Mouse (Mus musculus): ENCODE measurements around the gene Olfr1030. TPM values are rescaled to one million over a fixed set of nuclear protein-coding genes. Genes with fewer than 3 reads are reported as not detected.
"Not testable (repeated sequence)": the region's sequence is repeated elsewhere in the genome, so short reads cannot be mapped to it uniquely, and the experiment has no call there.

The Olfr1030 gene
- polyA plus RNA-seq (2014; fragmentation: Nextera tagmentation; extraction: Ambion mirVana) = not detected in 2 replicates

GRCm38 (mm10) chr2:85978976-85979375 lies at the start of gene Olfr1030:
Gene Olfr1030 (plus strand): TSS chr2:85979276.
- Histone ChIP-seq H3K9ac (ENCODE audit: low read length) (no peak within 1 kb of the TSS), H3K4me1 (ENCODE audit: control insufficient read depth, insufficient read depth, low read length) (no peaks in the 10 kb centered on the region), H3K36me3 (ENCODE audit: control insufficient read depth, insufficient read depth, low read length) (no peaks in the 10 kb centered on the region), H3K4me3 (ENCODE audit: low read depth, low read length) (no peak within 1 kb of the TSS), H3K9me3 (replicated peaks; ENCODE audit: control insufficient read depth, low read length) (no peaks in the 10 kb centered on the region), H3K27me3 (replicated peaks; ENCODE audit: control insufficient read depth, insufficient read depth, low read length) (no peaks in the 10 kb centered on the region), H3K4me2 (ENCODE audit: low read length) (no peak within 1 kb of the TSS), H3K27ac (ENCODE audit: low read depth, low read length) (no peak within 1 kb of the TSS)
- DNase-seq (ENCODE audit: low spot score) (no peak), ATAC-seq (no peak)
- WGBS = 78% methylated on average over 1 of the region's 1 CpGs

GRCm38 (mm10) chr2:85950137-85950536 lies 28.9 kb upstream of the Olfr1030 start, which contains the start of gene Olfr1028:
Gene Olfr1028 (plus strand): TSS chr2:85950437.
- no peaks in the 10 kb centered on the region for H3K9me3 ChIP-seq (replicated peaks; ENCODE audit: control insufficient read depth, low read length)
- H3K27ac ChIP-seq (ENCODE audit: low read depth, low read length) = no peak within 1 kb of the TSS
- no peak within 1 kb of the TSS for H3K4me2 ChIP-seq (ENCODE audit: low read length)
- no peak for ATAC-seq
- H3K27me3 ChIP-seq (replicated peaks; ENCODE audit: control insufficient read depth, insufficient read depth, low read length) = no peaks in the 10 kb centered on the region
- H3K4me3 ChIP-seq (ENCODE audit: low read depth, low read length) = no peak within 1 kb of the TSS
- H3K4me1 ChIP-seq (ENCODE audit: control insufficient read depth, insufficient read depth, low read length) = no peaks in the 10 kb centered on the region
- WGBS = 67% methylated on average over 1 of the region's 1 CpGs
- no peak for DNase-seq (ENCODE audit: low spot score)
- H3K36me3 ChIP-seq (ENCODE audit: control insufficient read depth, insufficient read depth, low read length) = no peaks in the 10 kb centered on the region
- H3K9ac ChIP-seq (ENCODE audit: low read length) = no peak within 1 kb of the TSS

GRCm38 (mm10) chr2:85973595-85973994 lies 5.5 kb upstream of the Olfr1030 start, which contains the start of gene Olfr1029:
Gene Olfr1029 (plus strand): TSS chr2:85973895.
- 87% methylated on average over 2 of the region's 2 CpGs for WGBS
- no peak for ATAC-seq

DNA sequence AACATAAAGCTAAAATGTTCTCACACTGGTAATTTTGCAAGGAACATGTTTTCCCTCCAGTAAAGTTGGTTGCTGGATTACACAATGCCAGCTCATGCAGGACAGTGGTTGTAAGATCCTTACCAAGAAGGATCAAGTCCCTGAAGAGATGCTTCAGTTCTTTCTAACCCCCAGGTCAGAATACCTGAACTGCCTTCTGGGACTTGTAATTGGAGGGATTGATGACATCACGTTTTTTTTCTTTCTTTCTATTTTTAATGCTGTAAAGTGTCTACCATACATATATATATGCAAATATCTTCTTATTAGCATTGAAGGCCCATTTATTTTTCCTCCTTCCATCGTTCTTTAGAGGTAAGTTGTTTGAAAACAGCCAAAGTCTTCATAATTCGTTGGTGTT lies 10.9 kb downstream of the Olfr1030 start, which contains the start of gene Olfr1031:
Olfr1031 (plus strand) TSS at position 301 of the 400 bp plus-strand sequence.
- DNase-seq (ENCODE audit: low spot score) = no peak
- H3K9me3 ChIP-seq (replicated peaks; ENCODE audit: control insufficient read depth, low read length) = no peaks in the 10 kb centered on the region
- H3K36me3 ChIP-seq (ENCODE audit: control insufficient read depth, insufficient read depth, low read length) = no peaks in the 10 kb centered on the region
- WGBS = 57% methylated on average over 3 of the region's 3 CpGs
- no peak within 1 kb of the TSS for H3K27ac ChIP-seq (ENCODE audit: low read depth, low read length)
- H3K4me1 ChIP-seq (ENCODE audit: control insufficient read depth, insufficient read depth, low read length) = no peaks in the 10 kb centered on the region
- no peak within 1 kb of the TSS for H3K4me3 ChIP-seq (ENCODE audit: low read depth, low read length)
- H3K27me3 ChIP-seq (replicated peaks; ENCODE audit: control insufficient read depth, insufficient read depth, low read length) = no peaks in the 10 kb centered on the region
- ATAC-seq = no peak
- H3K9ac ChIP-seq (ENCODE audit: low read length) = no peak within 1 kb of the TSS
- H3K4me2 ChIP-seq (ENCODE audit: low read length) = no peak within 1 kb of the TSS

More at GRCm38 (mm10) chr2:85973595-85973994, 5.5 kb upstream of the Olfr1030 start, which contains the start of gene Olfr1029:
- no peaks in the 10 kb centered on the region for H3K27me3 ChIP-seq (replicated peaks; ENCODE audit: control insufficient read depth, insufficient read depth, low read length)
- H3K4me3 ChIP-seq (ENCODE audit: low read depth, low read length) = no peak within 1 kb of the TSS
- no peaks in the 10 kb centered on the region for H3K4me1 ChIP-seq (ENCODE audit: control insufficient read depth, insufficient read depth, low read length)
- no peaks in the 10 kb centered on the region for H3K9me3 ChIP-seq (replicated peaks; ENCODE audit: control insufficient read depth, low read length)
- no peak within 1 kb of the TSS for H3K9ac ChIP-seq (ENCODE audit: low read length)
- no peak within 1 kb of the TSS for H3K4me2 ChIP-seq (ENCODE audit: low read length)
- DNase-seq (ENCODE audit: low spot score) = no peak
- H3K27ac ChIP-seq (ENCODE audit: low read depth, low read length) = no peak within 1 kb of the TSS
- no peaks in the 10 kb centered on the region for H3K36me3 ChIP-seq (ENCODE audit: control insufficient read depth, insufficient read depth, low read length)

GRCm38 (mm10) chr2:86005240-86005639 lies 26.2 kb downstream of the Olfr1030 start, which contains the start of gene Olfr1032:
Gene Olfr1032 (plus strand): TSS chr2:86005540.
- H3K4me1 ChIP-seq (ENCODE audit: control insufficient read depth, insufficient read depth, low read length) = no peaks in the 10 kb centered on the region
- no peak within 1 kb of the TSS for H3K9ac ChIP-seq (ENCODE audit: low read length)
- H3K27me3 ChIP-seq (replicated peaks; ENCODE audit: control insufficient read depth, insufficient read depth, low read length) = no peaks in the 10 kb centered on the region
- ATAC-seq = no peak
- no peaks in the 10 kb centered on the region for H3K36me3 ChIP-seq (ENCODE audit: control insufficient read depth, insufficient read depth, low read length)
- H3K4me2 ChIP-seq (ENCODE audit: low read length) = no peak within 1 kb of the TSS
- H3K4me3 ChIP-seq (ENCODE audit: low read depth, low read length) = no peak within 1 kb of the TSS
- H3K9me3 ChIP-seq (replicated peaks; ENCODE audit: control insufficient read depth, low read length) = no peaks in the 10 kb centered on the region
- no peak within 1 kb of the TSS for H3K27ac ChIP-seq (ENCODE audit: low read depth, low read length)
- WGBS = 90% methylated on average over 7 of the region's 7 CpGs
- DNase-seq (ENCODE audit: low spot score) = no peak

DNA sequence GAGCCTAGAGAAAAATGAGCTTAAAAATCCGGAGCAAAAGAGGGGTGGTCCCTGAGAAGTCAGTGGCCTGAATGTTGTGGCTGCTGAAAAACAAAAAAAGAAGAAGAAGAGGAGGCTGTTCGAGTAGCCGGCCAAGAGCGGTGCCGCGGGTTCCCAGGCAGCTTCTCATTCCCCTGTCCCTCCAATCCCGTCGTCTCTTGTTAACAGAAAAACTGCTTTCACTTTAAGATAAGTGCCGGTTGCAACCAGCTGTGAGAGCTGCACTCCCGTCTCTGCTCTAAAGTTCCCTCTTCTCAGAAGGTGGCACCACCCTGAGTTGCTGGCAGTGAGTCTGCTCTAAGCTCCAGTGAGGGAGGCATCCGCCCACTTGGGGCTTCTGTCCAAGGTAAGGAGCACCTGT lies 41.3 kb downstream of the Olfr1030 start, which contains the start of gene Olfr1033:
Olfr1033 (plus strand) TSS at position 228 of the 400 bp plus-strand sequence.
- DNase-seq (ENCODE audit: low spot score) = peak; percentile 30
- WGBS = 4% methylated on average over 11 of the region's 11 CpGs
- not testable (repeated sequence) for H3K4me1 ChIP-seq (ENCODE audit: control insufficient read depth, insufficient read depth, low read length); H3K27me3 ChIP-seq (replicated peaks; ENCODE audit: control insufficient read depth, insufficient read depth, low read length); H3K9me3 ChIP-seq (replicated peaks; ENCODE audit: control insufficient read depth, low read length); H3K27ac ChIP-seq (ENCODE audit: low read depth, low read length); H3K36me3 ChIP-seq (ENCODE audit: control insufficient read depth, insufficient read depth, low read length); ATAC-seq
- Histone ChIP-seq H3K4me2 (ENCODE audit: low read length) (peak within 1 kb of the TSS; percentile 39), H3K9ac (ENCODE audit: low read length) (peak within 1 kb of the TSS; percentile 25; the same call in 1 of the 2 replicates), H3K4me3 (ENCODE audit: low read depth, low read length) (peak within 1 kb of the TSS; percentile 16; the same call in 1 of the 2 replicates)

GRCm38 (mm10) chr2:86021518-86021917 lies 42.4 kb downstream of the Olfr1030 start:
- not testable (repeated sequence) for H3K4me2 ChIP-seq (ENCODE audit: low read length); H3K27ac ChIP-seq (ENCODE audit: low read depth, low read length); DNase-seq (ENCODE audit: low spot score); ATAC-seq; H3K36me3 ChIP-seq (ENCODE audit: control insufficient read depth, insufficient read depth, low read length); H3K9me3 ChIP-seq (replicated peaks; ENCODE audit: control insufficient read depth, low read length); H3K4me1 ChIP-seq (ENCODE audit: control insufficient read depth, insufficient read depth, low read length); H3K9ac ChIP-seq (ENCODE audit: low read length); H3K4me3 ChIP-seq (ENCODE audit: low read depth, low read length); H3K27me3 ChIP-seq (replicated peaks; ENCODE audit: control insufficient read depth, insufficient read depth, low read length)
- 80% methylated on average over 3 of the region's 9 CpGs for WGBS

Other genes with a start within 250 kb of the Olfr1030 start
- gene Olfr1012, start 216.5 kb upstream of the Olfr1030 start, polyA plus RNA-seq (2014; fragmentation: Nextera tagmentation; extraction: Ambion mirVana) = not detected in 2 replicates
- gene Olfr1013, start 212.2 kb upstream of the Olfr1030 start, polyA plus RNA-seq (2014; fragmentation: Nextera tagmentation; extraction: Ambion mirVana) = not detected in 2 replicates
- gene Olfr1014, start 206.6 kb upstream of the Olfr1030 start, polyA plus RNA-seq (2014; fragmentation: Nextera tagmentation; extraction: Ambion mirVana) = not detected in 2 replicates
- not detected in 2 replicates for gene Olfr1015, start 197.3 kb upstream of the Olfr1030 start, polyA plus RNA-seq (2014; fragmentation: Nextera tagmentation; extraction: Ambion mirVana)
- gene Olfr1016, start 176.7 kb upstream of the Olfr1030 start, polyA plus RNA-seq (2014; fragmentation: Nextera tagmentation; extraction: Ambion mirVana) = not detected in 2 replicates
- not detected in 2 replicates for gene Olfr1018, start 160.8 kb upstream of the Olfr1030 start, polyA plus RNA-seq (2014; fragmentation: Nextera tagmentation; extraction: Ambion mirVana)
- not detected in 2 replicates for gene Olfr1019, start 133.8 kb upstream of the Olfr1030 start, polyA plus RNA-seq (2014; fragmentation: Nextera tagmentation; extraction: Ambion mirVana)
- gene Olfr1020, start 132.2 kb upstream of the Olfr1030 start, polyA plus RNA-seq (2014; fragmentation: Nextera tagmentation; extraction: Ambion mirVana) = not detected in 2 replicates
- gene Olfr1022, start 110.7 kb upstream of the Olfr1030 start, polyA plus RNA-seq (2014; fragmentation: Nextera tagmentation; extraction: Ambion mirVana) = not detected in 2 replicates
- gene Olfr1023, start 93.6 kb upstream of the Olfr1030 start, polyA plus RNA-seq (2014; fragmentation: Nextera tagmentation; extraction: Ambion mirVana) = not detected in 2 replicates
- gene Olfr1024, start 74.2 kb upstream of the Olfr1030 start, polyA plus RNA-seq (2014; fragmentation: Nextera tagmentation; extraction: Ambion mirVana) = not detected in 2 replicates
- gene Olfr1025-ps1, start 64.1 kb upstream of the Olfr1030 start, polyA plus RNA-seq (2014; fragmentation: Nextera tagmentation; extraction: Ambion mirVana) = not detected in 2 replicates
- not detected in 2 replicates for gene Olfr1026, start 57.7 kb upstream of the Olfr1030 start, polyA plus RNA-seq (2014; fragmentation: Nextera tagmentation; extraction: Ambion mirVana)
- not detected in 2 replicates for gene Olfr1028, start 28.8 kb upstream of the Olfr1030 start, polyA plus RNA-seq (2014; fragmentation: Nextera tagmentation; extraction: Ambion mirVana)
- not detected in 2 replicates for gene Olfr1029, start 5.4 kb upstream of the Olfr1030 start, polyA plus RNA-seq (2014; fragmentation: Nextera tagmentation; extraction: Ambion mirVana)
- not detected in 2 replicates for gene Olfr1031, start 11.0 kb downstream of the Olfr1030 start, polyA plus RNA-seq (2014; fragmentation: Nextera tagmentation; extraction: Ambion mirVana)
- gene Olfr1032, start 26.3 kb downstream of the Olfr1030 start, polyA plus RNA-seq (2014; fragmentation: Nextera tagmentation; extraction: Ambion mirVana) = not detected in 2 replicates
- gene Olfr1033, start 41.4 kb downstream of the Olfr1030 start, polyA plus RNA-seq (2014; fragmentation: Nextera tagmentation; extraction: Ambion mirVana) = not detected in 2 replicates
- gene Olfr1034, start 66.6 kb downstream of the Olfr1030 start, polyA plus RNA-seq (2014; fragmentation: Nextera tagmentation; extraction: Ambion mirVana) = not detected in 2 replicates
- gene Olfr1036, start 94.7 kb downstream of the Olfr1030 start, polyA plus RNA-seq (2014; fragmentation: Nextera tagmentation; extraction: Ambion mirVana) = not detected in 2 replicates
- not detected in 2 replicates for gene Olfr1037, start 108.1 kb downstream of the Olfr1030 start, polyA plus RNA-seq (2014; fragmentation: Nextera tagmentation; extraction: Ambion mirVana)
- not detected in 2 replicates for gene Olfr1039, start 156.7 kb downstream of the Olfr1030 start, polyA plus RNA-seq (2014; fragmentation: Nextera tagmentation; extraction: Ambion mirVana)
- not detected in 2 replicates for gene Olfr1040, start 167.5 kb downstream of the Olfr1030 start, polyA plus RNA-seq (2014; fragmentation: Nextera tagmentation; extraction: Ambion mirVana)
- gene Olfr1042, start 182.6 kb downstream of the Olfr1030 start, polyA plus RNA-seq (2014; fragmentation: Nextera tagmentation; extraction: Ambion mirVana) = not detected in 2 replicates
- not detected in 2 replicates for gene Olfr1043, start 188.2 kb downstream of the Olfr1030 start, polyA plus RNA-seq (2014; fragmentation: Nextera tagmentation; extraction: Ambion mirVana)
- not detected in 2 replicates for gene Olfr1044, start 198.5 kb downstream of the Olfr1030 start, polyA plus RNA-seq (2014; fragmentation: Nextera tagmentation; extraction: Ambion mirVana)
- not detected in 2 replicates for gene Olfr52, start 206.4 kb downstream of the Olfr1030 start, polyA plus RNA-seq (2014; fragmentation: Nextera tagmentation; extraction: Ambion mirVana)
- not detected in 2 replicates for gene Olfr1045, start 223.7 kb downstream of the Olfr1030 start, polyA plus RNA-seq (2014; fragmentation: Nextera tagmentation; extraction: Ambion mirVana)
- not detected in 2 replicates for gene Olfr1046, start 240.0 kb downstream of the Olfr1030 start, polyA plus RNA-seq (2014; fragmentation: Nextera tagmentation; extraction: Ambion mirVana)